Mouse (Mus musculus): ENCODE measurements at regions not wholly inside any gene's neighbourhood (a gene's known extent, or its start where the extent isn't known, plus 50 kb on each side); places are given as distances from the start of the nearest gene placed in this dataset.

- Histone ChIP-seq H3K27ac (peak overlapping the region; percentile 68; the same call in 1 of the 2 replicates), H3K9ac (replicated peaks; ENCODE audit: low read length) (no peak overlapping the region), H3K4me3 (ENCODE audit: low read length) (no peak overlapping the region), H3K4me1 (ENCODE audit: insufficient read depth, low read length) (peaks cover 11% of the 10 kb centered on the region), H3K4me2 (ENCODE audit: low read depth, low read length) (no peak overlapping the region), H3K36me3 (ENCODE audit: insufficient read depth, low read length) (no peaks in the 10 kb centered on the region), H3K27me3 (ENCODE audit: insufficient read depth, low read length) (no peaks in the 10 kb centered on the region), H3K9me3 (ENCODE audit: low read length) (no peaks in the 10 kb centered on the region)
- ATAC-seq (peak; percentile 76), DNase-seq (ENCODE audit: low spot score) (peak; percentile 72)
- no peak for TF ChIP-seq CTCF (IDR thresholded peaks at IDR 0.05; ENCODE audit: low read depth)
- WGBS = 37% methylated on average over 8 of the region's 8 CpGs
These were observed 54.4 kb upstream of the Csrp1 start for GRCm38 (mm10) chr1:135665484-135665883.

GRCm38 (mm10) chr1:135668331-135668730 lies 51.5 kb upstream of the Csrp1 start:
- ATAC-seq = no peak
- no peak for TF ChIP-seq CTCF (IDR thresholded peaks at IDR 0.05; ENCODE audit: low read depth)
- no peaks in the 10 kb centered on the region for H3K36me3 ChIP-seq (ENCODE audit: insufficient read depth, low read length)
- peaks cover 27% of the 10 kb centered on the region for H3K4me1 ChIP-seq (ENCODE audit: insufficient read depth, low read length)
- H3K9ac ChIP-seq (replicated peaks; ENCODE audit: low read length) = no peak overlapping the region
- no peaks in the 10 kb centered on the region for H3K9me3 ChIP-seq (ENCODE audit: low read length)
- no peak overlapping the region for H3K27ac ChIP-seq
- H3K4me2 ChIP-seq (ENCODE audit: low read depth, low read length) = no peak overlapping the region
- H3K4me3 ChIP-seq (ENCODE audit: low read length) = no peak overlapping the region
- no peaks in the 10 kb centered on the region for H3K27me3 ChIP-seq (ENCODE audit: insufficient read depth, low read length)
- 93% methylated on average over 3 of the region's 3 CpGs for WGBS
- DNase-seq (ENCODE audit: low spot score) = no peak

GRCm38 (mm10) chr1:135668951-135669350 lies 50.9 kb upstream of the Csrp1 start:
- DNase-seq (ENCODE audit: low spot score) (no peak), ATAC-seq (no peak)
- H3K9me3 ChIP-seq (ENCODE audit: low read length) = no peaks in the 10 kb centered on the region
- H3K4me2 ChIP-seq (ENCODE audit: low read depth, low read length) = no peak overlapping the region
- no peak overlapping the region for H3K9ac ChIP-seq (replicated peaks; ENCODE audit: low read length)
- H3K27ac ChIP-seq = 0 out of 2 replicates have a peak overlapping the region, but pooled peaks have one; percentile 48
- 74% methylated on average over 7 of the region's 7 CpGs for WGBS
- no peaks in the 10 kb centered on the region for H3K36me3 ChIP-seq (ENCODE audit: insufficient read depth, low read length)
- H3K4me1 ChIP-seq (ENCODE audit: insufficient read depth, low read length) = peaks cover 27% of the 10 kb centered on the region
- no peak overlapping the region for H3K4me3 ChIP-seq (ENCODE audit: low read length)
- TF ChIP-seq CTCF (IDR thresholded peaks at IDR 0.05; ENCODE audit: low read depth) = no peak
- H3K27me3 ChIP-seq (ENCODE audit: insufficient read depth, low read length) = no peaks in the 10 kb centered on the region

- H3K4me1 ChIP-seq (ENCODE audit: insufficient read depth, low read length) = peaks cover 27% of the 10 kb centered on the region
- H3K9me3 ChIP-seq (ENCODE audit: low read length) = no peaks in the 10 kb centered on the region
- no peaks in the 10 kb centered on the region for H3K36me3 ChIP-seq (ENCODE audit: insufficient read depth, low read length)
- ATAC-seq = no peak
- DNase-seq (ENCODE audit: low spot score) = peak; percentile 58
- H3K27ac ChIP-seq = peak overlapping the region; percentile 48
- WGBS = 39% methylated on average over 7 of the region's 7 CpGs
- no peaks in the 10 kb centered on the region for H3K27me3 ChIP-seq (ENCODE audit: insufficient read depth, low read length)
- no peak overlapping the region for H3K4me3 ChIP-seq (ENCODE audit: low read length)
- H3K4me2 ChIP-seq (ENCODE audit: low read depth, low read length) = peak overlapping the region; percentile 47; the same call in 1 of the 2 replicates
- H3K9ac ChIP-seq (replicated peaks; ENCODE audit: low read length) = no peak overlapping the region
- TF ChIP-seq CTCF (IDR thresholded peaks at IDR 0.05; ENCODE audit: low read depth) = no peak
These were observed 50.1 kb upstream of the Csrp1 start for GRCm38 (mm10) chr1:135669803-135670202.
